Mouse (Mus musculus) gastrocnemius, postnatal 14 days (tissue): ENCODE results near the gene Pglyrp2. TPM values are rescaled to one million over a fixed set of nuclear protein-coding genes. Genes with fewer than 3 reads are reported as not detected.
A peak's percentile ranks its signal among the peaks of the same experiment; 100 is the strongest.

Source experiments
- DNase-seq: peaks from one replicate; pipeline ENCODE4 v3.0.0; 2021; ENCODE audit warnings: mixed read lengths
- intact Hi-C: fragments of 180-260 bp; cut with DNase I; formaldehyde crosslinking; loops from one replicate; pipeline ENCODE4 v1.15.1; 2025; ENCODE audit warnings: low total_unique reads
- long read RNA-seq, 2 experiments: library from polyadenylated mRNA; stranded (forward); transcript quantifications; one replicate each; pipeline ENCODE4 v2.0.0; 2021
- total RNA-seq, 2 experiments: library from RNA; stranded (reverse); gene quantifications; 2 replicates each; pipeline ENCODE4 v1.2.3; 2021

Pglyrp2 gene
- total RNA-seq: not detected
- long read RNA-seq, experiment 1: 0 reads
- long read RNA-seq, experiment 2: 0 reads

- no peak for DNase-seq
Measured at GRCm38 (mm10) chr17:32424034-32424433, at the start of gene Pglyrp2. Gene Pglyrp2 (minus strand): TSS chr17:32424167.

GRCm38 (mm10) chr17:32472176-32472575 is 48.2 kb upstream of the Pglyrp2 start:
- DNase-seq: no peak
- intact Hi-C loops: no loop called here

More at GRCm38 (mm10) chr17:32424034-32424433, at the start of gene Pglyrp2:
- intact Hi-C loops: no loop called here

DNA sequence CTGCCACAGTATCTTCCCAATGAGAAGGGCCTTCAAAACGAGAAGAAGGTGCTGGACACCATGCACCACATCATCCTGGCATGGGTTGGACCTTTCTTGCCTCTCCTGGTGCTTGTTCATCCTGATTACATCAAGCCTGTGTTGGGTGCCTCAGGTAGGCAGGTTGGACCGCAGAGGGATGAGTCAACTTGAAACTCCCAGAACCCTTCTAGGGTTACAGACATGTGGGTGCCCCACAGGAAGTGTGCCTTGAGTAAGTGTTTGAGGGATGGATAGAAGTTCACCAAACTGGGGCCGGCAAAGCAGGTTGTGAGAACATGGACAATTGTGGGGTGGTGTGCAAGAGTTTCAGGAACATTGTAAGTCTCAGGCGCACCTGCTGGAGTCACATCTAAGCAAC is 46.8 kb upstream of the Pglyrp2 start:
- no peak for DNase-seq
- intact Hi-C loops: no loop called here

DNA sequence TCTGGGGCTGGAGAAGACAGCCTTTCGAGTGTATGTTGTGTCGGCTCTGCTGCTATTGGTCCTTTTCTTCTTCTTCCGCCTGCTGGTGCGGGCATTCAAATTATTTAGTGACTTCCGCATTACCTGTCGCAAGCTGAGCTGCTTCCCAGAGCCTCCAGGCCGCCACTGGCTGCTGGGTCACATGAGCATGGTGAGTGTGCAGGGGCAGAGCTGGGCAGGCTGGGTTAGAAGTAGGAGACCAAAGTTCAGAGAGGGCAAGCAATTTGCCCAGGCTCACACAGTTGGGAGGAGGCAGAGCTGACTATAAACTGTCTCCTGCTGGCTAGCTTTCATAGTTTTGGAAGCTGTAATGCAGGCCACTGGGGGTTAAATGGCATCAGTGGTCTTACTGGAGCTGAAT is 44.5 kb upstream of the Pglyrp2 start:
- DNase-seq: no peak

GRCm38 (mm10) chr17:32454997-32455396 is 31.0 kb upstream of the Pglyrp2 start:
- no peak for DNase-seq
- intact Hi-C loops: no loop called here

More for the DNA sequence above, 44.5 kb upstream of the Pglyrp2 start:
- intact Hi-C loops: no loop called here

DNA sequence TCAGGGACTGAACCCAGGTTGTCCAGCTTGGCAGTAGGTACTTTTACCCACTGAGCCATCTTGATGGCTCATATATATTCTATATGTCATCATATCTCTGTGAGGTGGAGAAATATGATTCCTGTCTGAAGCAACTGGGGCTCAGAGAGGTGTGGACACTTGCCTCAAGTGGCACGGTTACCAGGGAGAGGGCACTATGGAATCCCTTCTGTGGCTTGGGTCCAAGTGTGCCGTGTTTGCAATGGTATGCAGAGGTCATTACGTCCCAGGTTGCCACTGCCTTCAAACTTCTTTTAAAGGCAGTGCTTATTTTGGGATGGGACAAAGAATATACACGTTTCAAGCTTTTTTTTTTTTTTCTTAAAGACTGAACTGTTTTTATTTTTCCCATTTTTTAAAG is 30.2 kb upstream of the Pglyrp2 start:
- DNase-seq: no peak
- intact Hi-C loops: no loop called here

GRCm38 (mm10) chr17:32452482-32452881 is 28.5 kb upstream of the Pglyrp2 start, which contains the start of gene Cyp4f39:
Gene Cyp4f39 (plus strand): TSS chr17:32452723.
- DNase-seq: peak; percentile 29
- intact Hi-C loops: no loop called here

GRCm38 (mm10) chr17:32450844-32451537 is 27.0 kb upstream of the Pglyrp2 start:
- intact Hi-C loops: no loop called here
- DNase-seq: no peak

DNA sequence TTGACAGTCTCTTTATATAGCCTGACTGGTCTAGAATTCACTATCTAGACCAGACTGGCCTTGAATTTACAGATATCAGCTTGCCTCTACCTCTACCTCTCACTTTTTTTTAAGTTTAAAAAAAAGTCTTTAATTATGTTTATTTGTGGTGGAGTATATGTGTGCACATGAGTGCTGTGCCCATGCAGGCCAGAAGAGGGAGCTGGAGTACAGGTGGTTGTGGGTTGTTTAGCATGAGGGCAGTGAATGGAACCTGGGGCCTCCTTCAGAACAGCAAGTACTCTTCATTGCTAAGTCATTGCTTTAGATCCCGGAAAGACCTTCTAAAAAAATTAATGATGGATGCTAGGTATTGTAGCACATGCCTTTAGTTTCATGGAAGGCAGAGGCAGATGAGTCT is 25.1 kb upstream of the Pglyrp2 start:
- no peak for DNase-seq
- intact Hi-C loops: no loop called here

DNA sequence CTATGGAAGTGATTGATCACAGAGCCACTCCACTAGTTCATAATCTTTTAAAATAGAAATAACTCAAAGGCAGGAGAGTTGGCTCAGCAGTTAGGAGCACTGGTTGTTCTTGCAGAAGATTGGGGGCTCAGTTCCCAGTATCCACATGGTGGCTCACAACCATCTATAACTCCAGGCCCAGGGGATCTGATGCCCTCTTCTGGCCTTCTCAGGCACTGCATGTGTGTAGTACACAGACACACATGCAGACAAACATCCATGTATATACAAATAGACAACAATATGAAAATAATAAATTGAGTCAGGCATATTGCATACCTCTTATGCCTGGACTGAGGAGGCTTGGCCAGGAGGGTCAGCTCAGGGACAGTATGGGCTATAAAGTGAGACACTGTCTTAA is 23.2 kb upstream of the Pglyrp2 start:
- intact Hi-C loops: no loop called here

DNA sequence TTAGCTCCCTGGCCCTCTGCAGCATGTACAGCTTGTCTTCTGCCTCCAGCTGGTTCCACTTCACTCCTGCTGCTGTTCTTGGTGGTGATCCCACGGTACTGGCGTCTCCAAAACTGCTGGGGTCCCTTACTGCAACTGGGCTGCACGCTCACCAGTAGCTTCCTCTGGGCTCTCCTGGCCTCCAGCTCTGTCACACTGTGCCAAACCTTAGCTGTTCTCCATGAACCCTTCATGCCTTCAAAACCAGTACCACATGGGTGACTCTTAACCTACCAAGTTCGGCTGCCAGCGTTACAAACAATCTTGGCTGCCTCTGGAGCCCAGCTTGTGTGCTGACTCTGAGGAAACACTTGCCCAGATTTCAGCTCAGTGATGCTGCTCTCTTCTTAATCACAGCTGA is 21.0 kb upstream of the Pglyrp2 start:
- intact Hi-C loops: no loop called here
- DNase-seq: peak; percentile 31

More for the DNA sequence above, 23.2 kb upstream of the Pglyrp2 start:
- DNase-seq: no peak

DNA sequence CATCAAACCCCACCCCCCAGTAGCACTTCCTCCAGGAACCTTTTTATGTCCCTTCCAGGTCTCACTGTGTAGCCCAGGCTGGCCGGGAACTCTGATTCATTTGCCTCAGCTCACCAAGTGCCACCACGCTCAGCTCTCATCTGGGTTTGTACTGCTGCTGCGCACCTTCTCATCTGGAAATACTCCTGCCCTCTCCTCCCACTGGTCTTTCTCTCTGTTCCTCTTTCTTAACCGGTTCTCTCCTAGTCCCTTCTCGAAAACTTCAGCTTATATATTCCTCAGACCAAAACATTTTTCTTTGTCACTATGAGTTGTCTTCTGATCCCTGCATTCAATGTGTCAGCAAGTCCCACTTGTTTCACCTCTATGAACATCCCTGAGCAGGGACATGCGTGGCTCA is 19.3 kb upstream of the Pglyrp2 start:
- DNase-seq: no peak

GRCm38 (mm10) chr17:32437106-32437505 is 13.1 kb upstream of the Pglyrp2 start:
- no peak for DNase-seq
- intact Hi-C loops: no loop called here

More for the DNA sequence above, 19.3 kb upstream of the Pglyrp2 start:
- intact Hi-C loops: no loop called here

- intact Hi-C loops: no loop called here
- no peak for DNase-seq
Measured at GRCm38 (mm10) chr17:32435151-32435550, 11.2 kb upstream of the Pglyrp2 start.

GRCm38 (mm10) chr17:32434324-32434723 is 10.4 kb upstream of the Pglyrp2 start:
- intact Hi-C loops: loop anchor here (5.0 kb wide), 1 partner anchor 87 kb away; no protein-coding TSS in a partner anchor
- DNase-seq: no peak

GRCm38 (mm10) chr17:32431972-32432371 is 8.0 kb upstream of the Pglyrp2 start:
- DNase-seq: no peak
- intact Hi-C loops: loop anchor here (5.0 kb wide), 1 partner anchor 85 kb away; no protein-coding TSS in a partner anchor

- intact Hi-C loops: no loop called here
- DNase-seq: no peak
Measured at GRCm38 (mm10) chr17:32426610-32427009, 2.6 kb upstream of the Pglyrp2 start.

DNA sequence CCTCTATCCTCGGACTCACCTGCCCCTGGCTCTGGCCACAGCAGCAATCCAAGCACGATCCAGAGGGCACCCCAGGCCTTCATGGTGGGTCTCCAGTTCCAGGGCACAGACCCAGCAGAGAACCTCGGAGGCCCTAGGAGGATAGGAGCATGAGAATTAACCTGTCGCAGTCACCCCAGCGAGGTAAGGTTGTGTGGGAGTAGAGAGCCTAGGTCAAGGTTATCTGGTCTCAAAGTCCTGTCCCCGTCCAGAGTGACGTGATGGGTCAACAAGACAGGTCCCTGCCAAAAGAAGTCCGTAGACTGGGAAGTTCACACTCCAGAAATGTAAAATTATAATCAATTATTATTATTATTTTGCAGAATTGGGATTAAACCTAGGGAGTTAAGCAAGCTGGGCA is 3.2 kb downstream of the Pglyrp2 start:
- intact Hi-C loops: no loop called here
- DNase-seq: no peak

DNA sequence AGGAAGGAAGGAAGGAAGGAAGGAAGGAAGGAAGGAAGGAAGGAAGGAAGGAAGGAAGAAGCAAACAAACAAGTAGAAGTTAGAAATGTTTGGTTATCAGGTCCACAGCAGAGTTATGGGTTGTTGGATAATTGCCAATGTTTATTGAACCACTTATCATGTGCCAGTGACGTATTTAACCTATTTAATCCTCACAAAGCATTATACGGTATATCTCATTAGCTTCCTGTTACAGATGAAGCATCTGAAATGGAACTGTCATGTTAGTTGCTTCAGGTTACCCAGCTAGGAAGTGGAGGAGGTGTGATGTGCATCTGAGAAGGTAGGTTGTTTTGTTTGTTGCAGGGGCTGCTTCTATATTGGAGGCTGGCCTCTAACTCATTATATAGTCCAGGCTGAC is 4.0 kb downstream of the Pglyrp2 start:
- DNase-seq: no peak
- intact Hi-C loops: no loop called here

- DNase-seq: no peak
- intact Hi-C loops: no loop called here
Measured at GRCm38 (mm10) chr17:32416771-32417170, 7.2 kb downstream of the Pglyrp2 start.

- intact Hi-C loops: no loop called here
- DNase-seq: no peak
Measured at GRCm38 (mm10) chr17:32415417-32416020, 8.4 kb downstream of the Pglyrp2 start.
